Mouse (Mus musculus) G1E (cell line): ENCODE data around the gene Ppp1r1c.

Source experiments
- CTCF ChIP-seq: IDR thresholded peaks from 2 replicates; pipeline ENCODE4 v1.5.1; 2012; ENCODE audit warnings: low read depth, low read length, inconsistent platforms, mixed read lengths
- TAL1 ChIP-seq: conservative IDR thresholded peaks from 2 replicates; pipeline ENCODE4 v1.6.1; 2012; ENCODE audit warnings: low read depth, low read length, inconsistent platforms, mixed read lengths

DNA sequence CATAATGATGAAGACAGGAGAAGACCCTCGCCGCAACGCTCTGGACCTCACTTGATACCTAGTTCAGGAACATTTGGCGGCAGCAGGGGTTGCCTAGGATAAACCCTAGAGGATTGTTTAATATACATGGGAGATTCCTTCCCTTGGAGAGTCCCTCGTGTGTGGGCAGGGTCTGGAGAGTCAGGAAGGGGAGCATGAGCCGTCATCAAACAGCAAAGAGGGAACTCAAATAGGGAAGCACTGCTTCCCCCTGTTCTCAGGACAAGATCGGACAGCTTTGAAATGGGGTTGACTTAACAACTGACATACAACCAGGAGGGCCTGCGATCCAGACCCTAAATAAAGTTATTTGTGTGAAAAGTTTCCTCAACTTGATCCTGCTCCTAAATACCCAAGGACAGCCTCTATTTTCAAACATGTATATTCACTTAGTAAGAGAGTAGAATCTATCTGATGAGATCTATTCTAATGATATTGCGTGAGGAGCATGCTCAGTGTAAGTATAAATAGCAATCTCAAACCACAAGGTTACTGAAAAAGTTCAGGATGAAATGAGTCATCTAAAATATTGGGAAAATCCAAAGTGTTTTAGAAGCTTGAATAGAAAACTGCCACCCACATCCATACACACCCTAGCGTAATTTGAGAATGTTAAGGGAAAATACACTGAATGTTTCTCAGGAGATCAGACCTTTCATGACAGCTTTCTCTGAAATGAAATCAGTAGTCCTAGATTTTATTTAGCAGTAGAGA, 10.9 kb upstream of the Ppp1r1c start:
- no peak for TF ChIP-seq CTCF
- TF ChIP-seq TAL1, result no peak
